Mouse (Mus musculus): ENCODE results near the gene Mmachc. TPM values are rescaled to one million over a fixed set of nuclear protein-coding genes. Genes with fewer than 3 reads are reported as not detected.
A peak's percentile ranks its signal among the peaks of the same experiment; 100 is the strongest.

The Mmachc gene
- polyA plus RNA-seq (2012; rRNA removed), result 15.6 and 18.7 TPM in 2 replicates

GRCm38 (mm10) chr4:116708201-116708764, at the start of gene Mmachc, which contains the start of gene Ccdc163:
Mmachc (minus strand) TSS chr4:116708406.
Ccdc163 (plus strand) TSS chr4:116708509.
- H3K27ac ChIP-seq (ENCODE audit: insufficient read depth, low read length), result peak within 1 kb of the TSS; percentile 50
- TF ChIP-seq CTCF (IDR thresholded peaks at IDR 0.05; ENCODE audit: extremely low read depth, insufficient read depth, low read length) (no peak), POLR2A (IDR thresholded peaks at IDR 0.05; ENCODE audit: extremely low read depth, insufficient read depth, low read length) (peak; percentile 92)

GRCm38 (mm10) chr4:116749750-116750149, 41.5 kb upstream of the Mmachc start:
- Histone ChIP-seq H3K27ac (ENCODE audit: insufficient read depth, low read length) (no peak overlapping the region), H3K4me3 (ENCODE audit: insufficient read depth, low read length) (no peak overlapping the region), H3K4me1 (ENCODE audit: control insufficient read depth, insufficient read depth, low read length) (no peaks in the 10 kb centered on the region)
- TF ChIP-seq CTCF (IDR thresholded peaks at IDR 0.05; ENCODE audit: extremely low read depth, insufficient read depth, low read length) (no peak), POLR2A (IDR thresholded peaks at IDR 0.05; ENCODE audit: extremely low read depth, insufficient read depth, low read length) (no peak)

More at GRCm38 (mm10) chr4:116708201-116708764, at the start of gene Mmachc, which contains the start of gene Ccdc163:
- Histone ChIP-seq H3K4me3 (ENCODE audit: insufficient read depth, low read length) (peak within 1 kb of the TSS; percentile 51), H3K4me1 (ENCODE audit: control insufficient read depth, insufficient read depth, low read length) (no peaks in the 10 kb centered on the region)

- Histone ChIP-seq H3K4me1 (ENCODE audit: control insufficient read depth, insufficient read depth, low read length) (no peaks in the 10 kb centered on the region), H3K4me3 (ENCODE audit: insufficient read depth, low read length) (no peak overlapping the region), H3K27ac (ENCODE audit: insufficient read depth, low read length) (no peak overlapping the region)
- TF ChIP-seq POLR2A (IDR thresholded peaks at IDR 0.05; ENCODE audit: extremely low read depth, insufficient read depth, low read length), result no peak
- TF ChIP-seq CTCF (IDR thresholded peaks at IDR 0.05; ENCODE audit: extremely low read depth, insufficient read depth, low read length), result no peak
These were observed 31.0 kb upstream of the Mmachc start for GRCm38 (mm10) chr4:116738972-116739751.

- no peak for TF ChIP-seq POLR2A (IDR thresholded peaks at IDR 0.05; ENCODE audit: extremely low read depth, insufficient read depth, low read length)
- TF ChIP-seq CTCF (IDR thresholded peaks at IDR 0.05; ENCODE audit: extremely low read depth, insufficient read depth, low read length), result no peak
- H3K4me1 ChIP-seq (ENCODE audit: control insufficient read depth, insufficient read depth, low read length), result no peaks in the 10 kb centered on the region
- H3K4me3 ChIP-seq (ENCODE audit: insufficient read depth, low read length), result no peak overlapping the region
- H3K27ac ChIP-seq (ENCODE audit: insufficient read depth, low read length), result no peak overlapping the region
These were observed 26.8 kb upstream of the Mmachc start for GRCm38 (mm10) chr4:116734996-116735395.

GRCm38 (mm10) chr4:116732355-116732754, 24.1 kb upstream of the Mmachc start:
- Histone ChIP-seq H3K27ac (ENCODE audit: insufficient read depth, low read length) (no peak overlapping the region), H3K4me3 (ENCODE audit: insufficient read depth, low read length) (no peak overlapping the region), H3K4me1 (ENCODE audit: control insufficient read depth, insufficient read depth, low read length) (no peaks in the 10 kb centered on the region)
- no peak for TF ChIP-seq CTCF (IDR thresholded peaks at IDR 0.05; ENCODE audit: extremely low read depth, insufficient read depth, low read length)
- no peak for TF ChIP-seq POLR2A (IDR thresholded peaks at IDR 0.05; ENCODE audit: extremely low read depth, insufficient read depth, low read length)

GRCm38 (mm10) chr4:116731077-116731476, 22.9 kb upstream of the Mmachc start:
- no peak for TF ChIP-seq POLR2A (IDR thresholded peaks at IDR 0.05; ENCODE audit: extremely low read depth, insufficient read depth, low read length)
- no peak for TF ChIP-seq CTCF (IDR thresholded peaks at IDR 0.05; ENCODE audit: extremely low read depth, insufficient read depth, low read length)
- Histone ChIP-seq H3K4me1 (ENCODE audit: control insufficient read depth, insufficient read depth, low read length) (no peaks in the 10 kb centered on the region), H3K27ac (ENCODE audit: insufficient read depth, low read length) (no peak overlapping the region), H3K4me3 (ENCODE audit: insufficient read depth, low read length) (no peak overlapping the region)

- H3K4me1 ChIP-seq (ENCODE audit: control insufficient read depth, insufficient read depth, low read length), result no peaks in the 10 kb centered on the region
- H3K4me3 ChIP-seq (ENCODE audit: insufficient read depth, low read length), result no peak overlapping the region
- no peak overlapping the region for H3K27ac ChIP-seq (ENCODE audit: insufficient read depth, low read length)
- no peak for TF ChIP-seq CTCF (IDR thresholded peaks at IDR 0.05; ENCODE audit: extremely low read depth, insufficient read depth, low read length)
These were observed 21.3 kb upstream of the Mmachc start for GRCm38 (mm10) chr4:116729532-116729931.

GRCm38 (mm10) chr4:116727401-116727800, 19.2 kb upstream of the Mmachc start:
- H3K4me1 ChIP-seq (ENCODE audit: control insufficient read depth, insufficient read depth, low read length), result no peaks in the 10 kb centered on the region
- TF ChIP-seq CTCF (IDR thresholded peaks at IDR 0.05; ENCODE audit: extremely low read depth, insufficient read depth, low read length) (no peak), POLR2A (IDR thresholded peaks at IDR 0.05; ENCODE audit: extremely low read depth, insufficient read depth, low read length) (no peak)
- no peak overlapping the region for H3K27ac ChIP-seq (ENCODE audit: insufficient read depth, low read length)
- H3K4me3 ChIP-seq (ENCODE audit: insufficient read depth, low read length), result no peak overlapping the region

- Histone ChIP-seq H3K27ac (ENCODE audit: insufficient read depth, low read length) (no peak overlapping the region), H3K4me3 (ENCODE audit: insufficient read depth, low read length) (no peak overlapping the region), H3K4me1 (ENCODE audit: control insufficient read depth, insufficient read depth, low read length) (peaks cover 2% of the 10 kb centered on the region; the same call in 1 of the 2 replicates)
- TF ChIP-seq POLR2A (IDR thresholded peaks at IDR 0.05; ENCODE audit: extremely low read depth, insufficient read depth, low read length), result no peak
- no peak for TF ChIP-seq CTCF (IDR thresholded peaks at IDR 0.05; ENCODE audit: extremely low read depth, insufficient read depth, low read length)
These were observed 17.2 kb upstream of the Mmachc start for GRCm38 (mm10) chr4:116725444-116725843.

- Histone ChIP-seq H3K27ac (ENCODE audit: insufficient read depth, low read length) (no peak overlapping the region), H3K4me3 (ENCODE audit: insufficient read depth, low read length) (peak overlapping the region; percentile 63; the same call in 1 of the 2 replicates), H3K4me1 (ENCODE audit: control insufficient read depth, insufficient read depth, low read length) (peaks cover 2% of the 10 kb centered on the region; the same call in 1 of the 2 replicates)
- TF ChIP-seq CTCF (IDR thresholded peaks at IDR 0.05; ENCODE audit: extremely low read depth, insufficient read depth, low read length), result no peak
- no peak for TF ChIP-seq POLR2A (IDR thresholded peaks at IDR 0.05; ENCODE audit: extremely low read depth, insufficient read depth, low read length)
These were observed 14.0 kb upstream of the Mmachc start for GRCm38 (mm10) chr4:116722230-116722629.

All from cortical plate, adult 2 months (tissue).